Mouse (Mus musculus) neural tube, embryonic 12.5 days (tissue): ENCODE data around the gene Tnfaip6. TPM values are rescaled to one million over a fixed set of nuclear protein-coding genes. Genes with fewer than 3 reads are reported as not detected.

ENCODE experiments used
- ATAC-seq: fragments of 200-750 bp; cut with Nextera tagmentation; 2 replicates; pipeline ENCODE4 v1.8.0; 2017; ENCODE audit warnings: low read depth, mild to moderate bottlenecking, moderate TSS enrichment, moderate library complexity; ENCODE audit not compliant: low FRiP score
- H3K27ac ChIP-seq: fragments of 300-500 bp; sonication (generic); 2 replicates; pipeline ENCODE4 v1.5.1; 2016
- H3K27me3 ChIP-seq: fragments of 300-500 bp; sonication (generic); replicated peaks from 2 replicates; pipeline ENCODE4 v1.6.1; 2016; ENCODE audit warnings: mild to moderate bottlenecking
- H3K36me3 ChIP-seq: fragments of 300-500 bp; sonication (generic); 2 replicates; pipeline ENCODE4 v1.6.1; 2016; ENCODE audit warnings: mild to moderate bottlenecking
- H3K4me1 ChIP-seq: fragments of 300-500 bp; sonication (generic); 2 replicates; pipeline ENCODE4 v1.6.1; 2016
- H3K4me2 ChIP-seq: fragments of 300-500 bp; sonication (generic); replicated peaks from 2 replicates; pipeline ENCODE4 v1.6.1; 2016; ENCODE audit warnings: mild to moderate bottlenecking
- H3K4me3 ChIP-seq: fragments of 300-500 bp; sonication (generic); 2 replicates; pipeline ENCODE4 v1.5.1; 2016
- H3K9ac ChIP-seq: fragments of 300-500 bp; sonication (generic); 2 replicates; pipeline ENCODE4 v1.6.1; 2016; ENCODE audit warnings: mild to moderate bottlenecking
- H3K9me3 ChIP-seq: fragments of 300-500 bp; sonication (generic); 2 replicates; pipeline ENCODE4 v1.6.1; 2016; ENCODE audit warnings: mild to moderate bottlenecking
- WGBS: fragments of 180-500 bp; shearing (Covaris S2); methylation state at CpG from one replicate; pipeline ENCODE4 v1.1.7; 2016; 5-methylcytosine and 5-hydroxymethylcytosine counted together
- polyA plus RNA-seq: library from polyadenylated mRNA; unstranded; fragments of >200 nt; fragmentation: Nextera tagmentation; extraction: Ambion mirVana; gene quantifications from 2 replicates; pipeline ENCODE4 v1.2.1, GENCODE M21; 2016

Tnfaip6 gene
- polyA plus RNA-seq, 1 experiment from 2014 or later, result 18.2 TPM

- WGBS, result 28% methylated on average over 4 of the region's 4 CpGs
These were observed 17.8 kb downstream of the Tnfaip6 start for GRCm38 (mm10) chr2:52055616-52056015.

GRCm38 (mm10) chr2:52057099-52057498 is 19.3 kb downstream of the Tnfaip6 start:
- ATAC-seq, result no peak
- no peak overlapping the region for H3K4me2 ChIP-seq
- no peak overlapping the region for H3K9ac ChIP-seq
- no peaks in the 10 kb centered on the region for H3K27me3 ChIP-seq
- H3K4me1 ChIP-seq, result no peaks in the 10 kb centered on the region
- no peak overlapping the region for H3K27ac ChIP-seq
- 78% methylated on average over 1 of the region's 1 CpGs for WGBS
- H3K36me3 ChIP-seq, result no peaks in the 10 kb centered on the region
- H3K9me3 ChIP-seq, result no peaks in the 10 kb centered on the region
- H3K4me3 ChIP-seq, result no peak overlapping the region

More at GRCm38 (mm10) chr2:52055616-52056015, 17.8 kb downstream of the Tnfaip6 start:
- Histone ChIP-seq H3K27me3 (no peaks in the 10 kb centered on the region), H3K36me3 (no peaks in the 10 kb centered on the region), H3K27ac (no peak overlapping the region), H3K4me3 (no peak overlapping the region), H3K9me3 (no peaks in the 10 kb centered on the region), H3K9ac (no peak overlapping the region), H3K4me1 (no peaks in the 10 kb centered on the region), H3K4me2 (no peak overlapping the region)
- ATAC-seq, result no peak

GRCm38 (mm10) chr2:52057681-52058080 is 19.9 kb downstream of the Tnfaip6 start:
- Histone ChIP-seq H3K9ac (no peak overlapping the region), H3K36me3 (no peaks in the 10 kb centered on the region), H3K4me2 (no peak overlapping the region), H3K9me3 (no peaks in the 10 kb centered on the region), H3K27me3 (no peaks in the 10 kb centered on the region), H3K27ac (no peak overlapping the region), H3K4me1 (no peaks in the 10 kb centered on the region), H3K4me3 (no peak overlapping the region)
- no peak for ATAC-seq

GRCm38 (mm10) chr2:52068641-52069040 is 30.8 kb downstream of the Tnfaip6 start:
- Histone ChIP-seq H3K27me3 (no peaks in the 10 kb centered on the region), H3K36me3 (no peaks in the 10 kb centered on the region), H3K4me1 (peaks cover 5% of the 10 kb centered on the region), H3K4me2 (no peak overlapping the region), H3K27ac (no peak overlapping the region), H3K4me3 (no peak overlapping the region), H3K9ac (no peak overlapping the region), H3K9me3 (no peaks in the 10 kb centered on the region)
- 76% methylated on average over 1 of the region's 1 CpGs for WGBS
- ATAC-seq, result no peak

- Histone ChIP-seq H3K27ac (no peak overlapping the region), H3K9me3 (no peaks in the 10 kb centered on the region), H3K4me3 (no peak overlapping the region), H3K4me2 (no peak overlapping the region), H3K36me3 (peaks cover 5% of the 10 kb centered on the region; the same call in 1 of the 2 replicates), H3K27me3 (no peaks in the 10 kb centered on the region), H3K4me1 (peaks cover 11% of the 10 kb centered on the region), H3K9ac (no peak overlapping the region)
- WGBS, result 85% methylated on average over 5 of the region's 5 CpGs
- no peak for ATAC-seq
These were observed 33.0 kb downstream of the Tnfaip6 start for GRCm38 (mm10) chr2:52070816-52071215.

GRCm38 (mm10) chr2:52071241-52071991 is 33.6 kb downstream of the Tnfaip6 start:
- H3K27ac ChIP-seq, result no peak overlapping the region
- no peak overlapping the region for H3K9ac ChIP-seq
- peaks cover 11% of the 10 kb centered on the region for H3K4me1 ChIP-seq
- H3K9me3 ChIP-seq, result no peaks in the 10 kb centered on the region
- peaks cover 7% of the 10 kb centered on the region for H3K36me3 ChIP-seq
- ATAC-seq, result no peak
- H3K4me2 ChIP-seq, result peak overlapping the region; percentile 73
- 25% methylated on average over 13 of the region's 13 CpGs for WGBS
- H3K4me3 ChIP-seq, result peak overlapping the region; percentile 96; the same call in 1 of the 2 replicates
- H3K27me3 ChIP-seq, result no peaks in the 10 kb centered on the region

- WGBS, result under 1% methylated on average over 10 of the region's 10 CpGs
- ATAC-seq, result peak; percentile 39
- Histone ChIP-seq H3K9ac (peak overlapping the region; percentile 85; the same call in 1 of the 2 replicates), H3K4me2 (peak overlapping the region; percentile 73), H3K27ac (no peak overlapping the region), H3K4me3 (peak overlapping the region; percentile 96), H3K27me3 (no peaks in the 10 kb centered on the region), H3K9me3 (no peaks in the 10 kb centered on the region), H3K4me1 (peaks cover 11% of the 10 kb centered on the region), H3K36me3 (peaks cover 9% of the 10 kb centered on the region)
These were observed 34.3 kb downstream of the Tnfaip6 start for GRCm38 (mm10) chr2:52072065-52072490.

GRCm38 (mm10) chr2:52072491-52073140 is 34.8 kb downstream of the Tnfaip6 start, which contains the start of gene Rif1:
Gene Rif1, plus strand, starts transcription at chr2:52072832.
- Histone ChIP-seq H3K4me3 (peak within 1 kb of the TSS; percentile 96), H3K4me1 (peaks cover 11% of the 10 kb centered on the region), H3K4me2 (peak within 1 kb of the TSS; percentile 73), H3K9me3 (no peaks in the 10 kb centered on the region), H3K9ac (peak within 1 kb of the TSS; percentile 85), H3K36me3 (peaks cover 14% of the 10 kb centered on the region), H3K27me3 (no peaks in the 10 kb centered on the region), H3K27ac (peak within 1 kb of the TSS; percentile 57; the same call in 1 of the 2 replicates)
- peak; percentile 97 for ATAC-seq
- WGBS, result 1% methylated on average over 54 of the region's 72 CpGs

GRCm38 (mm10) chr2:52073141-52073904 is 35.5 kb downstream of the Tnfaip6 start:
- 1% methylated on average over 56 of the region's 56 CpGs for WGBS

GRCm38 (mm10) chr2:52078666-52079065 is 40.9 kb downstream of the Tnfaip6 start:
- H3K9me3 ChIP-seq, result no peaks in the 10 kb centered on the region
- peaks cover 38% of the 10 kb centered on the region for H3K36me3 ChIP-seq
- H3K4me3 ChIP-seq, result no peak overlapping the region
- no peak overlapping the region for H3K27ac ChIP-seq
- WGBS, result 100% methylated on average over 2 of the region's 2 CpGs
- no peaks in the 10 kb centered on the region for H3K27me3 ChIP-seq
- no peak overlapping the region for H3K9ac ChIP-seq
- H3K4me2 ChIP-seq, result no peak overlapping the region
- no peak for ATAC-seq
- peaks cover 5% of the 10 kb centered on the region for H3K4me1 ChIP-seq

More at GRCm38 (mm10) chr2:52073141-52073904, 35.5 kb downstream of the Tnfaip6 start:
- Histone ChIP-seq H3K4me2 (peak overlapping the region; percentile 73), H3K27ac (peak overlapping the region; percentile 57; the same call in 1 of the 2 replicates), H3K4me1 (peaks cover 11% of the 10 kb centered on the region), H3K9me3 (no peaks in the 10 kb centered on the region), H3K4me3 (peak overlapping the region; percentile 96), H3K27me3 (no peaks in the 10 kb centered on the region), H3K9ac (peak overlapping the region; percentile 85), H3K36me3 (peaks cover 15% of the 10 kb centered on the region)
- ATAC-seq, result no peak; the same call in 1 of the 2 replicates

- H3K27ac ChIP-seq, result no peak overlapping the region
- H3K36me3 ChIP-seq, result peaks cover 42% of the 10 kb centered on the region
- H3K4me2 ChIP-seq, result no peak overlapping the region
- no peaks in the 10 kb centered on the region for H3K27me3 ChIP-seq
- H3K9ac ChIP-seq, result no peak overlapping the region
- no peaks in the 10 kb centered on the region for H3K9me3 ChIP-seq
- no peaks in the 10 kb centered on the region for H3K4me1 ChIP-seq
- 95% methylated on average over 3 of the region's 3 CpGs for WGBS
- no peak for ATAC-seq
- H3K4me3 ChIP-seq, result no peak overlapping the region
These were observed 46.2 kb downstream of the Tnfaip6 start for GRCm38 (mm10) chr2:52084013-52084412.

GRCm38 (mm10) chr2:52084571-52084970 is 46.8 kb downstream of the Tnfaip6 start:
- WGBS, result 94% methylated on average over 2 of the region's 2 CpGs
- no peaks in the 10 kb centered on the region for H3K9me3 ChIP-seq
- ATAC-seq, result no peak
- no peak overlapping the region for H3K4me2 ChIP-seq
- no peaks in the 10 kb centered on the region for H3K27me3 ChIP-seq
- H3K27ac ChIP-seq, result no peak overlapping the region
- H3K4me3 ChIP-seq, result no peak overlapping the region
- H3K36me3 ChIP-seq, result peaks cover 46% of the 10 kb centered on the region
- no peak overlapping the region for H3K9ac ChIP-seq
- no peaks in the 10 kb centered on the region for H3K4me1 ChIP-seq
